Mouse (Mus musculus) hindbrain, embryonic 12.5 days (tissue): ENCODE results near the gene Pycr1. TPM values are rescaled to one million over a fixed set of nuclear protein-coding genes. Genes with fewer than 3 reads are reported as not detected.
A peak's percentile ranks its signal among the peaks of the same experiment; 100 is the strongest.

ENCODE experiments used
- ATAC-seq: fragments of 200-750 bp; cut with Nextera tagmentation; 2 replicates; pipeline ENCODE4 v1.8.0; 2017; ENCODE audit warnings: moderate TSS enrichment; ENCODE audit not compliant: low FRiP score
- H3K27ac ChIP-seq: fragments of 300-500 bp; sonication (generic); 2 replicates; pipeline ENCODE4 v1.5.1; 2016; ENCODE audit warnings: mild to moderate bottlenecking
- H3K27me3 ChIP-seq: fragments of 300-500 bp; sonication (generic); 2 replicates; pipeline ENCODE4 v1.6.1; 2016; ENCODE audit warnings: mild to moderate bottlenecking
- H3K36me3 ChIP-seq: fragments of 300-500 bp; sonication (generic); 2 replicates; pipeline ENCODE4 v1.6.1; 2016; ENCODE audit warnings: mild to moderate bottlenecking
- H3K4me1 ChIP-seq: fragments of 300-500 bp; sonication (generic); 2 replicates; pipeline ENCODE4 v1.6.1; 2016
- H3K4me2 ChIP-seq: fragments of 300-500 bp; sonication (generic); replicated peaks from 2 replicates; pipeline ENCODE4 v1.6.1; 2016; ENCODE audit warnings: mild to moderate bottlenecking
- H3K4me3 ChIP-seq: fragments of 300-500 bp; sonication (generic); 2 replicates; pipeline ENCODE4 v1.5.1; 2016; ENCODE audit warnings: mild to moderate bottlenecking
- H3K9ac ChIP-seq: fragments of 300-500 bp; sonication (generic); 2 replicates; pipeline ENCODE4 v1.6.1; 2016; ENCODE audit warnings: mild to moderate bottlenecking, moderate library complexity
- H3K9me3 ChIP-seq: fragments of 300-500 bp; sonication (generic); replicated peaks from 2 replicates; pipeline ENCODE4 v1.6.1; 2016; ENCODE audit warnings: mild to moderate bottlenecking
- WGBS: fragments of 180-500 bp; shearing (Covaris S2); methylation state at CpG from one replicate; pipeline ENCODE4 v1.1.7; 2016; 5-methylcytosine and 5-hydroxymethylcytosine counted together
- polyA plus RNA-seq: library from polyadenylated mRNA; unstranded; fragments of >200 nt; fragmentation: Nextera tagmentation; extraction: Ambion mirVana; gene quantifications from 2 replicates; pipeline ENCODE4 v1.2.1, GENCODE M21; 2016

Pycr1 gene
- polyA plus RNA-seq, 1 experiment from 2014 or later = 28.5 TPM

DNA sequence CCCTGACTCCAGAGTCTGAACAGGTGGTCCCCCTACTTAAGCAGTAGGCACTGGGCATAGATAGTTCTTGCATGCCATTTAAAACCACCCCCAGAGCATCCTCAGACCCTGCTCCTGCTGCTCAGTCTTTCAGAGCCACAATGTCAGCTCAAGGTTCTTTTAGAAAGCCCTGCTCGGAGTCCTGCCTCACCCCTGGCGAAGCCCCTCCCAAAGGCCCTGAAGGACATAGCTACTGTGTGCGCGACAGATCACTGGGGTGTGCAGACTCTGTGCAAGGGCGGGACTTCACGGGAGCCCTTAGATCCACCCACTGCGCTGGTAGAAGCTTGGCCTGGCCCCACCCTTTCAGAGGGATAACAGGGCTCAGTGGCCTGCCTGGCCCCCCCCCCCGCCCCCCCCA lies 34.3 kb downstream of the Pycr1 start:
- H3K4me3 ChIP-seq = no peak overlapping the region
- H3K4me2 ChIP-seq = no peak overlapping the region
- peaks cover 26% of the 10 kb centered on the region for H3K27me3 ChIP-seq
- WGBS = 38% methylated on average over 8 of the region's 8 CpGs
- H3K36me3 ChIP-seq = peaks cover 72% of the 10 kb centered on the region
- peaks cover 9% of the 10 kb centered on the region for H3K4me1 ChIP-seq
- no peak overlapping the region for H3K9ac ChIP-seq
- no peaks in the 10 kb centered on the region for H3K9me3 ChIP-seq
- no peak for ATAC-seq
- no peak overlapping the region for H3K27ac ChIP-seq

DNA sequence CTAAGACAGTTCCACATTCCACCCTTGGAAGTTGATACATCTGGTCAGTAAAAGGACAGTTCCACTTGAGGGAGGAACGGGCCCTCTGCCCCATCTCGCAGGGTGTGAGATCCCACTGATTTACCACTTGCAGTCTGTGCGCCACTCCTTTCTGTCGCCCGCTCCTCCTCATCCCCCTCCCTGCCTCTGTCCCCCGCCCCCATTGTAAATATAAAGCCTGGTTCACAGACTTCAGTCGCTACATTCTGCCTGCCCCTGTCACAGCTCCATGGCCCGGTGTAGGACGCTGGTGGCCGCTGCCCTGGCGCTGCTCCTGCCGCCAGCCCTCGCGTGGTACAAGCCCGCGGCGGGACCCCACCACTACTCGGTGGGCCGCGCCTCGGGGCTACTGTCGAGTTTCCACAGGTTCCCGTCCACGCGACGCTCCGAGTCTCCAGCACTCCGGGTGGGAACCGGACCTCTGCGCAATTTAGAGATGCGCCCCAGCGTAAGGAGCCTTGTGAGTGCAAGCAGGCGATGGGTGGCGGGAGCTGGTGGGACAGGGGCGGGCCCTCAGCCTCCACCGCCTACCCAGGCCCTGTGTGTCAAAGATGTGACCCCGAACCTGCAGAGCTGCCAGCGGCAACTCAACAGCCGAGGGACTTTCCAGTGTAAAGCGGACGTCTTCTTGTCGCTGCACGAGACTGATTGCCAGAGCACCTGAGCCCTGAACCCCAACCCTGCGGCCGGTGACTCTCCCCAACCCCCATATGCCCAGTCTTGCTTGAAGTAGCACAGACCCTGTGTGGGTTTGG lies 35.1 kb downstream of the Pycr1 start, which contains the start of gene Npb:
Npb (plus strand) TSS at position 237 of the 794 bp plus-strand sequence.
- 5% methylated on average over 45 of the region's 45 CpGs for WGBS
- no peak within 1 kb of the TSS for H3K27ac ChIP-seq
- H3K36me3 ChIP-seq = peaks cover 77% of the 10 kb centered on the region
- ATAC-seq = no peak
- H3K9ac ChIP-seq = peak within 1 kb of the TSS; percentile 43; the same call in 1 of the 2 replicates
- peak within 1 kb of the TSS; percentile 13 for H3K4me3 ChIP-seq
- H3K27me3 ChIP-seq = peaks cover 26% of the 10 kb centered on the region
- H3K4me1 ChIP-seq = peaks cover 9% of the 10 kb centered on the region
- no peaks in the 10 kb centered on the region for H3K9me3 ChIP-seq
- H3K4me2 ChIP-seq = peak within 1 kb of the TSS; percentile 48

DNA sequence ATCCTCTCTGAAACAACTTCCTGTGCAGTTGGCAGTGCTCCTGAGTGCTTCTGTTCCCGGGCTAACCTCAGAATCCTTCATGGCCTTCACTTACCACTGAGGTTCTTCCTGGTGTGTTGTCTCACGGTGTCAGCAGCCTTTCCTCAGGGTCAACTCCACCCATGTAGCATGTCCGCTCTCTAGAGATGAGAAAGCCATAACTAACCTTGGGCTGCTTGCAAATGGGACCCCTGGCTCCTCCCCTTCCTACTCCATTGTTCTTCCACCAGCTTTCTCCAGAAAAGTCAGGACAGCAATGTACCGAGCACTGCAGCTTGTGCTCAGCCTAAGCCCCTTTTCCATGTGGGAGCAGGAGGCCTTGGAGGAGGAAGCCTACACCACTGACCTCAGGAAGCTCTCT lies 36.8 kb downstream of the Pycr1 start:
- Histone ChIP-seq H3K27me3 (peaks cover 26% of the 10 kb centered on the region), H3K4me1 (peaks cover 9% of the 10 kb centered on the region), H3K4me2 (no peak overlapping the region), H3K9ac (no peak overlapping the region), H3K27ac (no peak overlapping the region), H3K9me3 (no peaks in the 10 kb centered on the region), H3K4me3 (no peak overlapping the region), H3K36me3 (peaks cover 76% of the 10 kb centered on the region)
- WGBS = 83% methylated on average over 4 of the region's 4 CpGs
- ATAC-seq = no peak

DNA sequence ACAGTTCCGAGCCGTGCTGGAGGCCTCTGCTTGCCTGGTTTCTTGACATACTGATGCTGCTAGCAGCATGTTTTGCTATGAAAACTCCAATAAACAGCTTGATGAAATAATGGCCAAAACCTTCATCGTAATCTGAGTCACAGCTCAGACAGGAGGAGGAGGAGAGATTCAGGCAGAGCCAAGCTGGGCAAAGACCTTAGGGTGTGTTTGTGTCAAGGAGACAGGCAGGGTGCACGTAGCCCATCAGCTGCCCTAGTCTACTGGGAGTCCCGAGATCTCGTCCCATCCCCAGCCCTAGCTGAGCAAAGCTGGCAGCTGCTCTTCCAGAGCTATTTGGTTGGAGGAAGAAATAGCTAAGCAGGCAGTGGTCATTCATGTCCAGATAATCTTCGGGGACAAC lies 37.9 kb downstream of the Pycr1 start:
- Histone ChIP-seq H3K4me1 (peaks cover 9% of the 10 kb centered on the region), H3K4me2 (no peak overlapping the region), H3K27me3 (peaks cover 26% of the 10 kb centered on the region), H3K36me3 (peaks cover 71% of the 10 kb centered on the region), H3K9me3 (no peaks in the 10 kb centered on the region), H3K4me3 (no peak overlapping the region), H3K9ac (no peak overlapping the region), H3K27ac (no peak overlapping the region)
- WGBS = 92% methylated on average over 7 of the region's 7 CpGs
- no peak for ATAC-seq

DNA sequence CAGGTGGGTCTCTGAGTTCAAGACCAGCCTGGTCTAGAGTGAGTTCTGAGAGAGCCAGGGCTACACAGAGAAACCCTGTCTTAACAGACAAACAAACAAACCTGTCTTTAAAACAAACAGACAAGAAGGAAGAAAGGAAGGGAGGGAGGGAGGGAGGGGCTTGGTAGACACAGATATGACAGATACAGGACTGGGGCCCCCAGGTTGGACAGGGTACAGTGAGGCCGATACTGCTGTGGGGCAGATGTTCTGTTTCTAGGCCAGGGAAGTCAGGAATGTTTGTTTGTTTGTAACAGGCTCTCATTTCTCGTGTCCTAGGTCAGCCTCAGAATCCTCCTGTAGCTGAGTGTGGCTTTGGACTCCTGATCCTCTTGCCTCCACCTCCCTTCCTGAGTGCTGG lies 40.0 kb downstream of the Pycr1 start:
- Histone ChIP-seq H3K27ac (no peak overlapping the region), H3K4me1 (peaks cover 13% of the 10 kb centered on the region), H3K27me3 (peaks cover 12% of the 10 kb centered on the region), H3K4me2 (no peak overlapping the region), H3K9ac (no peak overlapping the region), H3K4me3 (no peak overlapping the region), H3K36me3 (peaks cover 60% of the 10 kb centered on the region), H3K9me3 (no peaks in the 10 kb centered on the region)
- WGBS = 88% methylated on average over 2 of the region's 2 CpGs
- ATAC-seq = no peak

DNA sequence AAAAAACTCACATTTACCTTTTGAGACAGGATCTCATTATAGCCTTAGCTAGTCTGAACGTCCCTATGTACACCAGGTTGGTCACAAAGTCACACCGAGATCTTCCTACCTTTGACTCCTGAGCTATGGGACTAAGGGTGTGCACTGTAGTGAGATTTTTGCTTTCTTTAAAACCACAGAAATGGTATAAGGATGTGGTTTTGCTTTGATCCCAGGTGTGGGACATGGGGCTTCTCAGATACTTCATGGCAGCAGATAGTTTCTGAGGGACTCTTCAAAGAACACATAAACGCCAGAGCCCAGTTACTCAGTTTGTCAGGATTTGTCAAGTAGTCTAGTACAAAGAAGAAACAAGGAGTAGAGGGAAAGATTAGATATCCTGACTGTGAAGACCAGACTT lies 42.9 kb downstream of the Pycr1 start:
- H3K4me3 ChIP-seq = no peak overlapping the region
- ATAC-seq = no peak
- no peak overlapping the region for H3K4me2 ChIP-seq
- WGBS = 98% methylated on average over 3 of the region's 3 CpGs
- H3K4me1 ChIP-seq = peaks cover 21% of the 10 kb centered on the region
- no peak overlapping the region for H3K9ac ChIP-seq
- H3K27ac ChIP-seq = no peak overlapping the region
- peaks cover 55% of the 10 kb centered on the region for H3K36me3 ChIP-seq
- H3K27me3 ChIP-seq = no peaks in the 10 kb centered on the region
- H3K9me3 ChIP-seq = no peaks in the 10 kb centered on the region

DNA sequence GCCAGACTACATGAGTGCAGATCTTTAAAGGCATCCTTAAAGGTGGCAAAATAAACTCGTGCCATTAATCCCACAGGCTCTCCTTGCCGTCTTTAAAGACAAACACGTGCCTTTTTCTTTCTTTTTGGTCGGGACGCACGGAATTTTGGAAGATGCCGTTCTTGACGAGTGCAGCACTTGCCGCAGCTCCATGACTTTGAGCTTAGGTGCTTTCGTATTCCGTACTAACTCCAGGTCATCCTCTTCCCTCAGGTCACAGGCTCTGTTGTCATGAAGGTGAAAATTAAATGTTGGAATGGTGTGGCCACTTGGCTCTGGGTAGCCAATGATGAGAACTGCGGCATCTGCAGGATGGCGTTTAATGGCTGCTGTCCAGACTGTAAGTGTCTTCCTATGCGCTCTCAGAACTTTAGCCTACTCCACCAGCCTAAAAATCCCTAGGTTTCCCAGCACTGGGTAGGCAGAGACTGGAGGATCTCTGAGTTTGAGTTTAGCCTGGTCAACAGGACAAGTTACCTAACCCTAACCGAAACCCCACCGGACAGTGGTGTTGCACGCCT lies 44.5 kb downstream of the Pycr1 start:
- WGBS = 44% methylated on average over 17 of the region's 17 CpGs
- no peaks in the 10 kb centered on the region for H3K27me3 ChIP-seq
- peak overlapping the region; percentile 93 for H3K9ac ChIP-seq
- no peaks in the 10 kb centered on the region for H3K9me3 ChIP-seq
- peak overlapping the region; percentile 83 for H3K4me3 ChIP-seq
- peaks cover 21% of the 10 kb centered on the region for H3K4me1 ChIP-seq
- peak overlapping the region; percentile 96 for H3K4me2 ChIP-seq
- H3K27ac ChIP-seq = peak overlapping the region; percentile 91
- no peak for ATAC-seq
- H3K36me3 ChIP-seq = peaks cover 52% of the 10 kb centered on the region

DNA sequence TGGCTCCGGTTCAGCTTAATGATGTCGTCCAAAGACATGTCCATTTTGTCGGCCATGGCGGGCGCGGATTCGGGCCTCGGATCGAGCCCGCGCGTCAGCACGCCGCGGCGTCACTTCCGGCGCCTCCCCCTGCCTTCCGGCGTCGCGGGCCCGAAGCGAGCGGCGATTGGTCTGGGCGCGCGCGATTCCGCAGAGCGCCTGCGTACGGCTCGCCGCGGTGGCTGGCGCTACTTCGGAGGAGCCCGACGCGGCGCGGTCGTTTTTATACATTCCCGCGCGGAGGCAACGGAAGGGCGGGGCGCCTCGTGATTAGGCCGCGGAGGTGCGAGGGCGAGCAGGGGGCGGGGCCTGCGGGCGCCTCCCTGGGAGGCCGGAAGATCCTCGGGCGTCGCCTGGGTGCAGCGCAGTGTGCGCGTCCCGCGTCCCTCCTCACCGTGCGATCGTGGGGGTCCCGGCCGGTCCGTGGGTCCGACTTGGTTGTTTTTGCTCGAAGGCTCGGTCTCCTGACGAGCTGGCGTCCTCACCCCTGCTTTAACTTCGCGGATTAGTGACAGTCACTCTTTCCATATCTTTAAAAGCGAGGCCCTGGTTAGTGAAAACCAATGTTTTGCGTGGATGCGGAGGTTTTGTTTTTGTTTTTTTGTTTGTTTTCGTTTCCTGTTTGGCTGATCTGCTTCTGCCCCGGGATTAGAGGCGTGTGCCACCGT lies 45.1 kb downstream of the Pycr1 start, which contains the start of the genes Alyref and Anapc11:
Alyref (minus strand) TSS at position 83 of the 707 bp plus-strand sequence.
Anapc11 (plus strand) TSS at position 139 of the 707 bp plus-strand sequence.
- Histone ChIP-seq H3K9ac (peak within 1 kb of the TSS; percentile 93), H3K4me1 (peaks cover 21% of the 10 kb centered on the region), H3K4me3 (peak within 1 kb of the TSS; percentile 83), H3K27me3 (no peaks in the 10 kb centered on the region), H3K36me3 (peaks cover 52% of the 10 kb centered on the region), H3K9me3 (no peaks in the 10 kb centered on the region), H3K4me2 (peak within 1 kb of the TSS; percentile 96), H3K27ac (peak within 1 kb of the TSS; percentile 91)
- ATAC-seq = peak; percentile 97
- under 1% methylated on average over 88 of the region's 88 CpGs for WGBS

DNA sequence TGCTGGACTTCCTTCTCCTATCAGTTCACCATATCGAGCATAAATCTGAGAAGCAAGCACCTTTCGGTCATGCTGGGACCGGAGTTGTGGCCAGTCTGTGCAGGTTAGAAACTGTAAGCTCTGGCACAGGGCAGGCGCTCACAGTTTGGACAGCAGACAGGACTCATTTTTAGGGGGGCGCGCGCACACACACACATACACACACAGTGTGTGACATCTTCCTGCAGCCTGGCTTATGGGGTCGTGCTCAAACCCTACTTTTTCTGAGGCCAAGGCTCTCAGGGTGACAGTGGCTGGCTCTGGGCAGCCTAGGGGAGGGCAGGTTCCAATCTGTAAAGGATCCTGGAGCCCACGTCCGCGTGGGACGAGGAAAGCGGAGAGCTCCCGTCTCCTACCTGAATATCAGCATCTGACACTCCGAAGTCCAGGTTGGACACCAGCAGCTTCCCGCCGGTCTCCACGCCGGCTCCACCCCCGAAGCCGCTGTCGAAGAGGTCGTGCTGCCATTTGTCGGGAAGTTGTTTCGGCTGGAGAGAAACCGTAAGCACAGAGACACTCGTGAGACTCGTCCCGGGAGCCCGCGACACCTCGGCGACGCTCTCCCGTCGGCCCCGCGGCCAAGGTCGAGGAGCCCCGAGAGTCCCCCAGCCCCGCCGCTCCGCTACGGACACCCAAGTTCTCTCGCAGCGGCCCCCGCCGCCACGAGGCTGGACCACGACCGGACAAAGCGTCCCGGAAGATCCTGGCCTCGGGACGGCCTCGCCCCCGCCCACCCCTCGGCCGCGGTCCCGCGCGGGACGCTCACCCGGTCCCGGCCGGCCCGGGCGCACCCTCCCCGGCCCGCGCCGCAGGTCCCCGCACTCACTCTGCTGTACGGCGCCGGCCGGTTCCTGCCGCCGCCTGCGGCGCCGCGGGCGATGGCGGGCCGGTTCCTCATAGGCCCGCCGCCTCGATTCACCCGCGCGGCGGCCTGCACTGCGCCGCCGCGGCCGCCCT lies 46.0 kb downstream of the Pycr1 start:
- Histone ChIP-seq H3K9me3 (no peaks in the 10 kb centered on the region), H3K4me1 (peaks cover 21% of the 10 kb centered on the region), H3K27ac (peak overlapping the region; percentile 91), H3K4me3 (peak overlapping the region; percentile 83), H3K4me2 (peak overlapping the region; percentile 96), H3K36me3 (peaks cover 52% of the 10 kb centered on the region), H3K9ac (peak overlapping the region; percentile 93), H3K27me3 (no peaks in the 10 kb centered on the region)
- peak; percentile 81 for ATAC-seq
- WGBS = 4% methylated on average over 96 of the region's 99 CpGs

DNA sequence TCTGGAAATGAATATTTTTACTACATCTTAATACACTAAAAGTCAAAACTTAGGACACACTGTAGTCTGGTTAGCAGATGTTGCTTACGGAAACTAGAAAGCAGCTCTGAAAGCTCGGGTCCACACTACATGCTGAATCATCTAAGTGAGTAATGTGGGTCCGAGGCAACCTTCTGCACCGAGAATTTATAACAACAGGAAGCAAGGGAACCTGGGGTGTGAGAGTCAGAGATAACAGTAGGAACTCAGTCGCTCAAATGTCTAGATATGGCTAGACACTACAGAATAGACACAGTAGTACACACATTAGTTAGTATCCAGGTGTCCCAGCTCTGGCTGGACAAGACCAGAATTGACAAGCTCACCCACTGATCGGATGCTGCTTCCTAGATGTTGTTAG lies 55.0 kb downstream of the Pycr1 start:
- Histone ChIP-seq H3K36me3 (peaks cover 84% of the 10 kb centered on the region), H3K4me2 (no peak overlapping the region), H3K9ac (no peak overlapping the region), H3K27ac (no peak overlapping the region), H3K27me3 (no peaks in the 10 kb centered on the region), H3K9me3 (no peaks in the 10 kb centered on the region; the same call in 1 of the 2 replicates), H3K4me3 (no peak overlapping the region), H3K4me1 (no peaks in the 10 kb centered on the region)
- WGBS = 97% methylated on average over 6 of the region's 6 CpGs
- no peak for ATAC-seq
